Mouse (Mus musculus) heart, adult 11 months (tissue): Measurements from ENCODE around the gene Ppp4r2.

Experiments
- DNase-seq: peaks from one replicate; pipeline ENCODE4 v3.0.0; 2022

Ppp4r2 gene

DNA sequence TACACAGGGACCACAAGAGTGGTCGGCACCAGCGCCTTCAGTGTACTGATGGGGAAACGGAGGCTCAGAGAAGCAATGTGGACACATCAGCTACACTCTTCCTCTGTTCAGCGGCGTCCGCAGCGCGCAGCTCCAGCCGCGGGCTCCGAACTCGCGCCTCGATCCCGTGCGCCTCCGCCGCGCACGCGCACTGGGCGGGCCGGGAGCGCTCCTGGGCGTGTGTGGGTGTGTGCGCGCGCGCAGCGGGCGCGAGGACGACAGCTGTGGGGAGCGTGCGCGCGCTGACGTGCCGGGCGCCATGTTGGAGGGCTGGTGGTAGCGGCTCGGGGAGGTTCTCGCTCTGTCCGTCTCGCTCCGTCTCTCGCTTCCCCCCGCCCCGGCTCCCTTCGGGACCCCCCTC is at the start of gene Ppp4r2:
Ppp4r2 (plus strand) TSS at position 268 of the 400 bp plus-strand sequence.
- peak; percentile 100 for DNase-seq

DNA sequence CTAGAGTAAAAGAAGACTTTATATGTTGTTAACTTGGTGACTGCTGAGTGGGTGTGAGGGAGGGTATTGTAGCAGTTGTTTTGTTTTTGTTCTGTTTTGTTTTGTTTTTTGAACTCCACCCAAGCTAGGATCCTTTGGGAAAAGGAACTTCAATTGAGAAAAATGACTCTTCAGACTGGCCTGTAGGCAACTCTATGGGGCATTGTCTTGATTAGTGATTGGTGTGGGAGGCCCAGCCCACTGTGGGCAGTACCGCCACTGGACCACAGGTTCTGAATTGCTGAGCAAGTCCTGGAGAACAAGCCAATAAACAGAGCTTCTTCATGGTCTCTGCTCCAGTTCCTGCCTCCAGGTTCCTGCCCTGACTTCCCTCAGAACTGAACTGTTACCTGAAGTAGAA is 45.7 kb upstream of the Ppp4r2 start:
- peak; percentile 81 for DNase-seq

DNA sequence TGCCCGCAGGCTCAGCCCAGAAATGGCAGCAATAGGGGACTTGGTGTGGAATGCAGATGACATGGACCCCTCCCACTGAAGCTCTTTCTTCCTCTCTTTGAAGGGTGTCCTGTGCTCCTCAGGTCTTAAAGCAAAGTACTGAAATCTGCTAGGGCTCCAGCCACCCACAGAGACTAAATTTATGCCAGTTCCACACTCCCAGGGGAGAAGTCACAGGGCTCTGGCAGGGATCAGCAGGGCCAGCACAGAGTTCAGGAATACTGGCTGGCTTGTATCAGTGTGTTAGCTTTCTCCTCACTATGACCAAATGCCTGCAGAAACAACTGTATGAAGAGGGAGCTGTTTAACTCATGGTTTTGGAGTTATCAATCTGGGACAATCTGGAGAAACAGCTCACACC is 44.3 kb upstream of the Ppp4r2 start:
- DNase-seq, result peak; percentile 80

DNA sequence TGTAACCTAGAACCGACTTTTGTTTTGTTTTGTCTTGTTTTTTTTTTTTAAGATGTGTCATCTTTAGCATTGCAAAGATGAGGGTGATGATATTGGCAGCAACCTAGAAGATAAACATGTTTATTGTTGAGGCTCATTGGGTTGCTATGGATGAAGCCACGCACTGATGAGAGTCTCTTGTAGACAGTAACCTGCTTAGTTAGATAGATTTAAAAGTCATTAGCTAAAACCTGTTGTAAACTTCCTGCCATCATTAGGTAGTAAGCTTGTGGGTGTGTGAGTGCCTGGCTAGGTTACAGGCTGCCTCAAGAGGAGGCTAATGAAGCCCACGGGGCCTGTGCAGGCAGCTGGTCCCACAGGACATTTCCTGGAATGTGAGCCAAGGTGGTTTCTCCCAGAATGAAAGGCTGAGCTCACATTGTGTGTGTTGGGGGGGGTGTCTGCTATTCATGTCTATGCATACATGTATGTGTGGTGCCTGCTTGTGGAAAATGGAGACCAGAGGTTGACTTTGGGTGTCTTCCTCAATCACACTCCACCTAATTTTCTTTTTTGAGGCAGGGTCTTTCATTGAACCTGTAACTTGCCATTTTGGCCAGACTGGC is 41.3 kb upstream of the Ppp4r2 start:
- peak; percentile 57 for DNase-seq

DNA sequence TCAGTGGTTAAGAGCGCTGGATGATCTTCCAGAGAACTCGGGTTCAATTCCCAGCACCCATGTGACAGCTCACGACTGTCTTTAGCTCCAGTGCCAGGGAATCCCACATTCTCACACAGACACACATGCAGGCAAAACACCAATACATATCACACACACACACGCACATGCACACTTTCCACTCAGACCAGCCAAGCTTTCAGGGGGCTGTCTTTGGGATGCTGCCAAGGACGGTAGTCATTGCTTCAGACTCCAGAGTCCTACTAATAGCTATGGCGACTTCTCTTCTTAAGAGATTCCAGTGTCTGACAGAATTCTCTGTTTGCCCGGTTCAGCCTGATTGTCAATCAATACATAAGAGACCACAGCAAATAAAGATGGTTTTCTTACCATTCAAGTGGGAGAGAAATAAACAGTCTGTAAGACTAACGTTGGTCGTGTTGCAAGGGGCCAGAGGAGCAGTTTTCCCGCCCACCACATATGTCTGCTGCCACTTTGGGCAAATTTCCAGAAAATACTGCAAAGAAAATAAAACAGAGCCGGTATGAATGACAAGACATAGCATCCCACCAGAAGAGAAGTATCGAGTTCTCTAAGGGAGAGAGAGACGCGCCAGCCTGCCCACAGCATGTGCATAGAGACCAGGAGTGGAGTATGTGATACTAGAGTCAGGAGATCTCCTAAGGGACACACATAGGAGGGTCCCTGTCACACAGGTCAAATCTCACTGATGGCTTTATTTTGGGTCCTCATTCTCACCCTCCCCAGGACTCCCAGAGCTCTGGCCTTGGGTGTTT is 40.3 kb upstream of the Ppp4r2 start:
- peak; percentile 49 for DNase-seq

DNA sequence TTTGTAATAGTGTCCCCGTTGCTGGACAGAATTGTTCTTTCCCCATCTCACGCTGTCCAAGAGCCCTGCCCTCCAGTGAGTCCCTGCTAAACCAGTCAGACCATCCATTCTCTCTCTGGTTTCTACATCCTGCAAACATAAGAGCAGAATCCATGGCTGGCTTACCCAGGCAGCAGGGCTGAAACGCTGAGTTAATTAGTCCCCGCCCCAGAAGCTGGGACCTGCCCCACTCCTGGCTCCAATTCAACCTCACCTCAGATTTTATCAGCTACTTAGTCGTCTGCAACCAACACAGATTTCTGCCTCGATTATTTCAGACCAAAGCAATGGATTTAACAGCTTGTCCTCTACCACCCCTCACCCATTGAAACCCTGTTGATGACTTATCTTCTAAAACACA is 37.6 kb upstream of the Ppp4r2 start:
- DNase-seq, result peak; percentile 78

DNA sequence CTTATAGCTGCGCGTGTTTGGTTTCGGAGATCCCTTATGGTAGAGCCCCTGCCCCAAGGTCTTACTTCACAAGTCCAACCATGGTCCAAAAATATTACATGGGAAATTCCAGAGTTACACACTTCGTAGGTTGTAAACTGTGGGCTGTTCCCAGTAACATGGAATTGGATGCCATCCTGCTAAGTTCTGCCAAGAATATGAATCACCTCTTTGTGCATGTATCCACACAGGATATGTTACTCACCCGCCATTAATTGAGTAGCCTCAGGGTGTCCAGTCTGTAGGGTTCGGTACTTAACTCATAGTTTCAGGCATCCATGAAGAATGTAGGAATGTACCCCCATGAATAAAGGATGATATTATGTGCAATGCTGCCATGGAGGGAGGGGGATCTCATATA is 34.1 kb upstream of the Ppp4r2 start:
- DNase-seq, result no peak

DNA sequence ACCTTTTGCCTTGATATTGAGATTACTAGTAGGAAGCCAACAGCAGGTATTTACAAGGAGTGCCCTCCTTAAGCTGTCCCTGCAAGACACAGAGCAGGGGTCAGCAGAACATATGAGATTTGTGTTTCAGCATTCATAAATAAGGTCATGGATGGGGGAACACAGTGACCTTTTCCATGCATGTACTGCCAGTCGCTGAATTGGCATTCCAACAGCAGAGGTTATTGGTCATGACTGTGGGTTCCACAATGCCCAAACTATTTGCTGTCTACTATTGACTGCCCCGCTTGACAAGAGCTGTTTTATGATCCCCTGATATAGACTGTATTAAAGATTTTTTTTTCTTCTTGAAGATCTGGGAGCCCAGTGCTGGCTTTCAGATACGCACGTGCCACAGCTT is 33.7 kb upstream of the Ppp4r2 start:
- DNase-seq, result peak; percentile 79

DNA sequence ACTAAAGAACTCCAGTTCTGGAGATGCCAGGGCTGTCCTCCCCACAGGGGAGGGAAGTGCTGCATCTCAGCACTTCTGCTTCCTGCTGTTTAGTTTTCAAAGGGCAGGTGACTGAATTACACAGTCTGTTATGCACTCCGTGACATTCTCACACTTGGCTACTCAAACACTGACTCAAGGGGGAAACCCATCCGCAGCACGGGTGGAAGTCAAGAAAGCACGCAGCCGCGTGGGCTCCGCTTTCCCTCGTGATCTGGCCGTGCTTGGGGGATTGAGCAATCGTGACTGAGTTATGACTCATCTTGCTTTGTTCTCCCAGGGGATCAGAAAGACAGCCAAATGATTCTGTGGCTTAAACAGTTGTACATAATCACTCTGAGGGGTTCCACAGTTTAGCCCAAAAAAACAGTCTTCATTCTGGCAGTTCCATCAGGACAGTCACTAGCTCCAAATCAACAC is 32.9 kb upstream of the Ppp4r2 start:
- peak; percentile 98 for DNase-seq

DNA sequence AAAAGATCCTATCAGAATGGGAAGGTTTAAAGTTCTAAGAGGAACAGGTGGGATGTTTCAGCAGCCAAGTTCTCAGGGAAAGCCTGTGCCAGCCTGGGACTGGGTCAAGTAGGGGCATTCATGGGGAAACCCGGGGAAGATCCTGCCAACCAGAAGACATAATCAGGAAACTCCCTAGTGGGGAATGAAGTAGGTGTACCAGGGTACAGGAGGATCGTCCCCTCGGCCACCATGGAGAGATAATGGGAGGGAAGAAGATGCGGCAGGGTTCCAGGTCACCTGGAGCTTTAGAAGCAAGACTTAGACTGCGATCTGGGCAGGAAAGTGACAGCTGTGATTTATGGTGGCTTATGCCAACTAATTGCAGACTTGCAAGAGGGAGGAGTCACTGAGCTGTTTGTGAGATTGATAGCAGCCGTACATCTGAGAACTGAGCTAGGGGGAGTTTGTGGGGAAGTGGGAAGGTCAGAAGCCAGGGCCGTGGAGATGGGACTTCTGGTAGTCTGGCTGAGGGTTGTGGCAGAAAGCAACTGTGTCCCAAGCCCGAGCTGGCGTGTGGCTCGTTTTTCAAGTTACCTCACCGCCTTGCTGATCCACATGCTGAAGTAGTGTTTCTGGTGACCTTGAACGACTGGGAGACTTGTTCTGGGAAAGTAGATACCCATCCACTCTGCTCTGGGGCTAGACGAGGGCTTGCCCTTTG is 30.9 kb upstream of the Ppp4r2 start:
- peak; percentile 96 for DNase-seq

DNA sequence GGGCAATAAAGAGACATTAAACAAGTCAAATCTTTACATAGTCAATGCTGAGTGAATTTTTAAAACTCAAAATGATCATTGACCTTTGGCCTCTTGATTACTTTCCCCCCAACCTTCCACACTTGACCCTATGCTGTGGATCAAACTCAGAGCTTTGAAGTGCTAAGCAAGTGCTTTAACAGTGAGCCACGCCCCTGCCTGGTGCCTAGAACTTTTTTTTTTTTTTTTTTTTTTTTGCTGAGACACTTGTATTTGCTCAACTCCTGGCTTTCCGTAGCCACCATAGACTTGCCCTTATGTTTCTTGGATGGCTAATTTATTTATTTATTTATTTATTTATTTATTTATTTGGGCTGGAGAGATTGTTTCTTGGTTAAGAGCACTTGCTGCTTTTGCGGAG is 30.2 kb upstream of the Ppp4r2 start:
- no peak for DNase-seq

DNA sequence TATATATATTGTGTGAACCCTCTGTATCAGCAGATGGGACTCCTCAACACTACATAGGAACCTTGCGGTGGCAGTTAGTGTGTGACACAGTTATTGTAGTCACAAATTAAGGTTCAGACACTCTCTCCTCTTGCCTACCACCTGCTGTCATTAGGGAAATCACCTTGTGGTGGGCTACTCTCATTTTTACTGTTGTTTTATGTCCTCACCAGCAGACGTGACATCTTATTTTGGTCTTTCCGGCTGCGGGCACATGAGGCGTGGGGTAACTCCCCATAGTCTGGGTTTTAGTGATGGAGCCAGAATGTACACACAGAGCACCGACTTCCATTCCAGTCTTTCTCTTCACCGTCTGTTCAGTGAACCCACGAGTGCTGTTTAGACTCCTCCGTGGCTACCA is 26.2 kb upstream of the Ppp4r2 start:
- peak; percentile 42 for DNase-seq

DNA sequence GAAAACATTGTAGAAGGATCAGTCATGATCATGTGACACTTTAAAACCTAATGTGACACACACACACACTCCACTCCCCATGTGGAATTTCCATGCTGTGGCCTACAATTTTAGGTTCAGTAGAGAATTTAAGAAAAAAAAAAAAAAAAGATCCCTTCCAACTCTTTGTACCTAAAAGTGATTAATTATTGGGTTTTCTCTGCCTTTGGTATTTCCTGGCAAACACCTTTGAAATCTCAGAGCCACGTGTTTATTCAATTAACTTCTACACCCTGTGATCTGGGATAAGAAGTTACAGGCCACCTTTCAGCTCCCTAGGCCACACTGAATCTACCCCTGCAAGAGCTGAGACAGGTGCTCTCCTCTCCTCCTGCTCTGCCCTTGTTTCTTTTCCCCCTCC is 25.7 kb upstream of the Ppp4r2 start:
- DNase-seq, result no peak

DNA sequence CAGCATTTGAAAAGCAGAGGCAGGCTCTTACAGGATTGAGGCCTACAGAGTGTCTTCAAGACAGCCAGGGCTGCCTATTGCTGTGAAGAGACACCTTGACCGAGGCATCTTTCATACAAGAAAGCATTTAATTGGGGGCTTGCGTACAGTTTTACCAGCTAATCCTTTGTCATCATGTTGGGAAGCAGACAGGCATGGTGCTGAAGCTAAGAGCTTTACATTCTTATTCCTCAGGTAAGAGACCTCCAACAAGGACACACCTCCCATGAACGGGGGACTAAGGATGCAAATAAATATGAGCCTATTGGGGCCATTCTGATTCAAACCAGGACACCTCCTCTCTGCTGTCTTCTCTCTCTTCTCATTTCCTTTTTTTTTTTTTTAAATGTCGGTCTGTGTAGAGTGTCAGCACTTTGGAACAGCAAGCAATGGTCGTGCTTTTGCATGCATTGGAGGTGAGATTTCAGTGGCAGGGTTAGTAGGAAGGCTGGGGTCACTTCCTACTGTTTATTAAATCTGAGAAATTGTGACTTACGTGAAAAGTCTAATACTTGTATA is 25.1 kb upstream of the Ppp4r2 start:
- peak; percentile 55 for DNase-seq

DNA sequence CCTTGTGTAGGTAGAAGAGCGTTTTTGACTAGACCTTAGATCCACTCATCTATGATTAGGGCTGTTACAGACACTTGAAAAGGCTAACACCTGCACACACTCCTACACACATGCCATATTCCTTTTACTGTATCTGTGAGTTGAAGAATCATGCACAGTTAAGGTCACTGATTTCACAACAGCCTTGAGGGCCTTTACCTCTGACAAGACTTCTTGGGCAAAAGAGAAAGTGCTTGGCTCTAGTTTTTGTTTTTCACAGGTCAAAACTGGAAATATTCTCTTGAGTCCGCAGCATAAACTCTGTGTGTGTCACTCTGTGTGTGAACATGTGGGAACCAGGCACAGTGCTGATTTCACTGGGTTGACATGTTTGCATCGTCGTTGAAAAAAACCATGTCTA is 23.3 kb upstream of the Ppp4r2 start:
- peak; percentile 45 for DNase-seq

DNA sequence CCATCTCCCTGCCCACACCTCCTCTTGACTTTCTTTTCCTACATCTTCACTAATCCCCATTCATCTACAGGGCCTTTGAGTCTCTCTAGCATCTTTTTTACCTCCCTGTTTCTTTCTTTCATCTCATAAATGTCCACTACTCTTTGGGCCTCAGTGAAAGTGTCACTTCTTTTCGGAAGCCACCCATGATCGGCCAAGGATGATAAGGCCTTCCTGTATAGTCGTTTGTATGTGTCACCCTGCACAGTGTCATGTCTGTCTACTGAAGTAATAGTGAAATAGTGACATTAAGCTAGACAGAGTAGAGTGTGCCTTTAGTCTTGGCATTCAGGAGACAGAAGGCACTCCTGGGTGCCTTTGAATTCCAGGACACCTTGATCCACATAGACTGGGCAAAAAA is 21.7 kb upstream of the Ppp4r2 start:
- DNase-seq, result peak; percentile 35

DNA sequence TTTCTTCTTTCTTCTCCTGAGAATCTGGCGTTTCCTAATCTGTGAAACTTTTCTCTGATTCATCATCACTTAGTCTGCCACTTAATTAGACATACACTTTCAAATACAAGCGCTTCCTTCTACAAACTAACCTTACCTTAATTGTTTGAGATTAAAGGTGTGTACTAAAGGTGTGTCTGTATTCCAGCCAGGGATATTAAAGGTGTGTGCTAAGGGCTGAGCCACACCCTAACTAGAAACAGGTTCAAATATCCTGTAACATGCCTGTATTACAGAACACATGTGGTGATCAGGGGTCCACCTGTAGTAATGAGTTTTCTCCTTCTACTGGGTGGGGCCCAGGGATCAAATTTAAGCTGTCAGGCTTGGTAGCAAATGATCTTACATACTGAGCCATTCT is 12.1 kb upstream of the Ppp4r2 start:
- peak; percentile 9 for DNase-seq

DNA sequence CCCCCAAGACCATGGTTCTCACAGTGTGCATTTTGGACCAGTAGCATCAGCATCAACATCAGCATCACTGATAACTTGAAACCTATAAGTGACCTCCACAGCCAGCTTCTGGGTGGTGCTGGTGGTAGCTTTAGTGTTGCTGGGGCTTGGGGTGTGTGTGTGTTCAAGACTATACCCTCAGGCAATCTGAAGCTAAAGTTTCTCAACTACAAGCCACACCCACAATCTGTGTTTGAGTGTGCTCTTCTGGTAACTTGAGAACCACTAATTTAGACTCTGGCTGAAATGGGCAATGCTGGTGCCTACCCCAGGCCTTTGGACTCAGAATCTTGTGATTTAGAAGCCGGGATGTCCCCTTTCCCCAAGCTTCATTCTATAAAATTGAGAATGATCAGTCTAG is 10.1 kb upstream of the Ppp4r2 start:
- peak; percentile 85 for DNase-seq

DNA sequence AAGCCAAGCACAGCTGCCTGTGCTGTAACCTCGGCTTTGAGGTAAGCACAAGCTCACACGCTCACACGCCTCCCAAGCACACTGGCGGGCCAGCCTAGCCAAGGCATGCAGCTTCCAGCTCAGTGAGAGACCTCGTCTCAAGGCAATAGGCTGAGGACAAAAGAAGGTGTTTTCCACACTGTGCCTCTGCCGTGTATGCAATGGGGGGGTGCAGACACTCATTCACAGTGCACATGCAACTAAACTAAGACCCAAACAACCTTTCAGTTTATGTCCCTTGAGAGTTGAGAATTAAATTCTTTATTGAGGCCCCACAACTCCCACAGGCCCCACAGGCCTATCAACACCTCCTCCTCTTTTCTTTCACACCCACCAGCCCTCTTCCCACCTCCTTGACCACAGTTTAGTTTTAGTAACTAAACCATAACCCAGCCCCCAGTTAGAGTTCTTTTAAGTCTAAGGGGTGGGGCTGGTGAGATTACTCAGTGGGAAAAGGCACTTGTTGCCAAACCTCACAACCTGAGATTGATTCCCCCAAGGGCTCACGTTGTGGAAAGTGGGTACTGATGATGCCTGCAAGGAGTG is 8.9 kb upstream of the Ppp4r2 start:
- peak; percentile 82 for DNase-seq

DNA sequence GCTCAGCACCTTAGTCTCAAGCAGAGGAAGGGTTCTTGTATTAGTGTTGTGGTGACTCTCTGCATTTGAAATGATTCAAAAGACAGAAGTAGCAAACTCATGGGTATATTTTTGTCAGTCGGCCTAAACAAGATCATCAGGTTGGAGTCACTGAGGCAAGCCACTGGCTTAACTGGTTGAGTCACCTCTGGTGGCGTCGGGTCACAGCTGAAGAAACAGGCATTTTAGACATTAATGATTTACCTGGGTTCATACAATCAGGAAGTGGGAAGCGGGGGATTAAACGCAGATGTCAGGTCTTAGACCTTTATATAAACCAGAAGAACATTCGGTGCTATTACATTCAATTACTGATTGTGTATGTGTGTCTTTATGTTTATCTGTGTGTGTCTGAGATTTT is 7.4 kb upstream of the Ppp4r2 start:
- no peak for DNase-seq

DNA sequence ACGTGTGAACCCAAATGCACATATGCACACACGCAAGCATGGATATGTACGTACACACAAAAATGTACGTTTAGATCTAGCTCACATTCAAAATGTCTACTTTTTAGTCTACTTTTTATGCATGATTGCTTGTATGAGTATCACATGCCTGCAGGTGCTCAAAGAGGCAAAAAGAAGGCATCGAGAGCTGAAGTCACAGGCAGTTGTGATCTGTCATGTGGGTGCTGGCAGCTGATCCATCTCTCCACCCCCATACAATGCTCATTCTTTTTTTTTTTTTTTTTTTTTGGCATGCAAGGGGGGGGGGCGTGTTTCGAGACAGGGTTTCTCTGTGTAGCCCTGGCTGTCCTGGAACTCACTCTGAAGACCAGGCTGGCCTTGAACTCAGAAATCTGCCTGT is 4.9 kb upstream of the Ppp4r2 start:
- peak; percentile 64 for DNase-seq

DNA sequence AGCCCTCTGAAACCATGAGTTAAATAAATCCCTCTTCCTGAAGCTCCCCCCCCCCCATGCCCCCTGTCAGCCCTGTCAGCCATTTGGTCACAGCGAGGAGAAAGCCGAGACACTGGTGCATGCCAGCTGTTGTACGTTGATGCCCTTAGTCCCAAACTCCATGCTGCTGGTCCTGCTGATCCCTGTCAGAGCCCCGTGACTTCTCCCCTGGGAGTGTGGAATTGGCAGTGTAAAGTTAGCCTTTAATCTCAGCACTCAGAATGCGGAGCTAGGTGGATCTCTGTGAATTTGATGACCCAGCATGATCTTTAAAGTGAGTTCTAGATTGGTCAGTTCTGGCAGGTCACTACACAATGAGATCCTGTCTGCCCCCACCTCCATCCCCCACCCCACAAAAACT is 3.7 kb upstream of the Ppp4r2 start:
- peak; percentile 84 for DNase-seq

DNA sequence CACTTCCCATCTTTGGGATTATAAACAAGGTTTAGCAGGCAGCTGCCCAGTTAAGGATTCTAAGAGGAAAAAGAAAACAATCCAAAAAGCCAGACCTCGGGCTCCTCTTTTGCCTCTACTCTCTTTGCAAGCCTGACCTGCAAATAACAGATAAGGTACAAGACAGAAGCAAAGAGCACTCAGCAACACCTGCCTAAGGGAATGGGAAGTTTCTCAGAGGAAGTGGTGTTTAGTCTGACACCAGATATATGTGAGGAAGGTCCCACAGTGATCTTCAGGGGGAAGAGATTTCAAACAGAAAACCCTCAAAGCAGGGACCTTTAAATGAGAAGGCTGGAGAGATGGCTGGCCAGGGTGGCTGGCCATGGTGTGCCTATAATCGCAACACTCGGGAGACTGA is 2.2 kb upstream of the Ppp4r2 start:
- DNase-seq, result peak; percentile 75
